Mouse (Mus musculus): Measurements from ENCODE around the gene Ccdc158.

DNA sequence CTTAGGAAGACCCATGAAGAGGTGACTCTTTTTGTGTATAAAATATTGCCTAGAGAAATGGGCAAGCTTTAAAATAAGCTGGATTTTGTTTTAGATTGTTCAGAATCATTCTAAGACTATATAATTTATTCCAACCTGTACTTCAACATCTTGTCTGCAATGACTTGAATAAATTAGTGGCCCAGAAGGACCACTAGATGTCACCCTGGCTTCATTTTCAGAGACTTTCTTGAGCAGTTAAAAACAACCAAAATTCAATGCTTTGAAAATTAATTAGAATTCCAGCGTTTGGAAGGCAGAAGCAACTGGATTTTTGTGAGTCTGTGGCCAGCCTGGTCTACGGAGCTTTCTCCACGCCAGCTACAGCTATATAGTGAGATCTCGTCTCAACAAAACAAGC lies 4.4 kb upstream of the Ccdc158 start:
- TF ChIP-seq CTCF (IDR thresholded peaks at IDR 0.05; ENCODE audit: low read depth) (peak; percentile 79), EP300 (IDR thresholded peaks at IDR 0.05; ENCODE audit: low read depth) (no peak)

Measured in heart, postnatal 0 days (tissue).